Mouse (Mus musculus): ENCODE results near the gene Snrnp40. TPM values are rescaled to one million over a fixed set of nuclear protein-coding genes. Genes with fewer than 3 reads are reported as not detected.

Snrnp40 gene
- polyA plus RNA-seq, 1 experiment from 2014 or later, result 108 TPM

DNA sequence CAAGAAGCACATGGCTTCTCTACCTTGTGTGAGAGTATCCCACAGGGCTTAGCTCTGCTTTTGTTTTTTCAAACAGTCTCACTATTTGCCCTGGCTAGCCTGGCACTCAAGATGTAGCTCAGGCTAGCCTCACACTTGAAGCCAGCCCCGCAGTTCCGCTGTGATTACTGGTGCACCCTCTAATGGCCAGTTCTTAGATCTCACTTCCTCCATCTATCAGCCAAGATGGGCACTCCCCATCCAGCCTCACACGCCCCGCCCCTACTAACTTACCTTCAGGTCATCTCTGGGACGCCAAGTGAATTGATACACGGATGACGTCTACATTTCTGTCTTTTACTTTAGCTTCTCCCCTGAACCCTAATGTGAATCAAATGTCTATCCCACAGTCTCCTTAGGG, 40.4 kb upstream of the Snrnp40 start:
- 84% methylated on average over 7 of the region's 7 CpGs for WGBS
- DNase-seq (ENCODE audit: low spot score) (no peak), ATAC-seq (replicated peaks; ENCODE audit: low FRiP score, low read depth) (no peak)
- Histone ChIP-seq H3K36me3 (ENCODE audit: insufficient read depth, low read length) (peaks cover 36% of the 10 kb centered on the region; the same call in 1 of the 2 replicates), H3K4me3 (replicated peaks; ENCODE audit: low read depth, low read length) (no peak overlapping the region), H3K9me3 (replicated peaks; ENCODE audit: low read length) (no peaks in the 10 kb centered on the region), H3K4me1 (replicated peaks; ENCODE audit: insufficient read depth, low read length) (peaks cover 5% of the 10 kb centered on the region; the same call in 1 of the 2 replicates), H3K9ac (ENCODE audit: low read depth, low read length) (no peak overlapping the region), H3K27me3 (ENCODE audit: insufficient read depth, low read length) (no peaks in the 10 kb centered on the region), H3K27ac (no peak overlapping the region), H3K4me2 (ENCODE audit: low read length) (no peak overlapping the region)
- TF ChIP-seq CTCF (IDR thresholded peaks at IDR 0.05; ENCODE audit: low read depth), result no peak

DNA sequence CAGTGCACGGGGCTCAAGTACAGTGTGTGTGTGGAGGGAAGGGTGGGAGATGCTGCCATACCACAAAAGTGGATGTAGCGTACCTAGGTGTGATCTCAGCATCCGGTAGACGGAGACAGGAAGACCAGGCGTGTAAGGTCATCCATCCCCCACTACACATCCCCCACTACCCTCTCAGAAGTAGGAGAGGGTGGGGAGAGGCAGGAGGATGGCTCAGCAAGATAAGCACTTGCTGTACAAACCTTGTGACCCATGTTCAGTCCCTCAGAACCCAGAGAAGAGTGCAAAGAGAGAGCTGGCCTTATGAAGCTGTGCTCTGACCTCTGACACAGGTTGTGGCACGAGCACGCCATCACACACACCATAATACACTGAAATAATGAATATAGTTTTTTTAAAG, 38.3 kb upstream of the Snrnp40 start:
- 91% methylated on average over 7 of the region's 7 CpGs for WGBS
- H3K27ac ChIP-seq, result no peak overlapping the region
- no peak for TF ChIP-seq CTCF (IDR thresholded peaks at IDR 0.05; ENCODE audit: low read depth)
- H3K4me3 ChIP-seq (replicated peaks; ENCODE audit: low read depth, low read length), result no peak overlapping the region
- no peaks in the 10 kb centered on the region for H3K27me3 ChIP-seq (ENCODE audit: insufficient read depth, low read length)
- peaks cover 40% of the 10 kb centered on the region for H3K36me3 ChIP-seq (ENCODE audit: insufficient read depth, low read length)
- no peak overlapping the region for H3K9ac ChIP-seq (ENCODE audit: low read depth, low read length)
- no peaks in the 10 kb centered on the region for H3K9me3 ChIP-seq (replicated peaks; ENCODE audit: low read length)
- DNase-seq (ENCODE audit: low spot score) (no peak), ATAC-seq (replicated peaks; ENCODE audit: low FRiP score, low read depth) (no peak)
- no peak overlapping the region for H3K4me2 ChIP-seq (ENCODE audit: low read length)
- H3K4me1 ChIP-seq (replicated peaks; ENCODE audit: insufficient read depth, low read length), result no peaks in the 10 kb centered on the region

DNA sequence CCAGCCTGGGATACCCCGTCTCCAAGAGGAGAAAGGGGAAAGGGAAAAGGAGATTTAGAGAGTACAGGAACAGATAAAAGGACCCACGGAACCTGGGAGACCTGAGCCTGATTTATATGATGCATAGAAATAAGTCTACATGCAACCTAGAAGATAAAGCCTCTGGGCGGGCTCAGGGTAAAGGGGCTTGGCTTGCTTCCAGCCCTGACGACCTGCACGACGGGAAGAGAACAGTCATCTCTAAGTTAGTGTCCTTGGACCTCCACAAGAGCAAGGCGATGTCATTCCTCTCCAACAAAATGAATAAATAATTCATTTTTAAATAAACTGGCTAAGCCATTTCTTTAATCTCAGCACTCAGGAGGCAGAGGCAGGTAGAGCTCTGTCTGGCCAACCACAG, 37.4 kb upstream of the Snrnp40 start:
- Histone ChIP-seq H3K27me3 (ENCODE audit: insufficient read depth, low read length) (no peaks in the 10 kb centered on the region), H3K4me3 (replicated peaks; ENCODE audit: low read depth, low read length) (no peak overlapping the region), H3K9ac (ENCODE audit: low read depth, low read length) (no peak overlapping the region), H3K9me3 (replicated peaks; ENCODE audit: low read length) (no peaks in the 10 kb centered on the region), H3K27ac (no peak overlapping the region), H3K36me3 (ENCODE audit: insufficient read depth, low read length) (peaks cover 45% of the 10 kb centered on the region), H3K4me1 (replicated peaks; ENCODE audit: insufficient read depth, low read length) (peaks cover 5% of the 10 kb centered on the region), H3K4me2 (ENCODE audit: low read length) (no peak overlapping the region)
- ATAC-seq (replicated peaks; ENCODE audit: low FRiP score, low read depth) (no peak), DNase-seq (ENCODE audit: low spot score) (no peak)
- TF ChIP-seq CTCF (IDR thresholded peaks at IDR 0.05; ENCODE audit: low read depth), result no peak
- WGBS, result 79% methylated on average over 7 of the region's 7 CpGs

DNA sequence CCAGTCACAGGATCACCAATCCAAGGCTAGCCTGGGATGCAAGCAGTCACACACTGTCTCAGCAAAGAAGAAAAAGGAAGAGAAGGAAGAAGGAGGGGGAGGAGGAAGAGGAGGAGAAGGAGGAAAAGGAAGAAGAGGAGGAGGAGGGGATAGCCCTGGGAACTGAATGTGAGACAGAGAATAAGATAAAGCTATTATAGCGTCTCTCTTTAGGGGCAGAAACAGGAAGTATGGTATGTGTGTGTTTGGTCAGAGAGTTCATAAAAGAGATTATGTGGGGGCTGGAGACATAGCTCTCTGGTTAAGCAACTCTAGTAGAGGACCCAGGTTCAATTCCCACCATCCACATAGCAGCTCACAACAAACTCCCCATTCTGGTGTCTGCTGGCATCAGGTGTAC, 36.8 kb upstream of the Snrnp40 start:
- Histone ChIP-seq H3K4me3 (replicated peaks; ENCODE audit: low read depth, low read length) (no peak overlapping the region), H3K4me1 (replicated peaks; ENCODE audit: insufficient read depth, low read length) (peaks cover 9% of the 10 kb centered on the region), H3K27me3 (ENCODE audit: insufficient read depth, low read length) (no peaks in the 10 kb centered on the region), H3K9me3 (replicated peaks; ENCODE audit: low read length) (no peaks in the 10 kb centered on the region), H3K9ac (ENCODE audit: low read depth, low read length) (no peak overlapping the region), H3K36me3 (ENCODE audit: insufficient read depth, low read length) (peaks cover 45% of the 10 kb centered on the region), H3K4me2 (ENCODE audit: low read length) (no peak overlapping the region), H3K27ac (no peak overlapping the region)
- no peak for DNase-seq (ENCODE audit: low spot score)
- TF ChIP-seq CTCF (IDR thresholded peaks at IDR 0.05; ENCODE audit: low read depth), result no peak
- ATAC-seq (replicated peaks; ENCODE audit: low FRiP score, low read depth), result no peak
- WGBS, result 73% methylated on average over 1 of the region's 1 CpGs

DNA sequence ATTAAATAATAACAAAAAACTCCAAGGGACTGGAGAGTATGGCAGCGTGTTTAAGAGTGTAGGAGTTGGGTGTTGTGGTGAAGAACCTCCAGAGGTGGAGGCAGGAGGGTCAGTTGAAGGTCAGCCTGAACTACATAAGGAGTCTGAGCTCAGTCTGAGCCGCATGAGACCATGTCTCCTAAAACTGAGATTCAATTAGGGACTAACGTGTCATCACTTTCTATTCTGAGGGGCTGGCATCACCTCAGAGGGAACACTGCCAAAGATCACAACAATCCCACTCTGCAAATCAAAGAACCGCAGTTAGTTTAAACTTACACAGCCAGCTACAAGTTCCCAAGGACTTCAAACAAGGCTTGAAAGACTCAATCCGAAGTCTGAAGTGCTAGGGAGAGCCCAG, 36.3 kb upstream of the Snrnp40 start:
- no peak for DNase-seq (ENCODE audit: low spot score)
- ATAC-seq (replicated peaks; ENCODE audit: low FRiP score, low read depth), result no peak
- Histone ChIP-seq H3K27ac (no peak overlapping the region), H3K4me1 (replicated peaks; ENCODE audit: insufficient read depth, low read length) (peaks cover 9% of the 10 kb centered on the region), H3K9ac (ENCODE audit: low read depth, low read length) (no peak overlapping the region), H3K27me3 (ENCODE audit: insufficient read depth, low read length) (no peaks in the 10 kb centered on the region), H3K9me3 (replicated peaks; ENCODE audit: low read length) (no peaks in the 10 kb centered on the region), H3K36me3 (ENCODE audit: insufficient read depth, low read length) (peaks cover 45% of the 10 kb centered on the region), H3K4me3 (replicated peaks; ENCODE audit: low read depth, low read length) (no peak overlapping the region), H3K4me2 (ENCODE audit: low read length) (no peak overlapping the region)
- no peak for TF ChIP-seq CTCF (IDR thresholded peaks at IDR 0.05; ENCODE audit: low read depth)
- WGBS, result 70% methylated on average over 5 of the region's 5 CpGs

DNA sequence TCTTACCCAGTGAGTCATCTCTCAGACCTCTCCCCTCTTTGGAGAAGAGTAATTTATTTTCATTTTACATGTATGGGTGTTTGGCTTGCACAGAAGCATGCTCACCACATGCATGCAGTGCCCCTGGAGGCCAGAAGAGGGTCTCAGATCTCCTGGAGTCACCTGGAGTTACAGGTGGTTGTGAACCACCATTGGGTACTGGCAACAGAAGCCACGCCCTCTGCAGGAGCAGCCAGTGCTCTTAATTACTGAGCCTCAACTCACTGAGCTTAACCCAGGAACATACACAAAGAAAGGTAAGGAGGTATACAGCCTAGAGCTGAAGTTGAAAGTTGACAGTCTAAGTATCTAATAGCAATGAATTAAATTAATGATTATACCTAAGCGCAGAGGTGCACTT, 34.5 kb upstream of the Snrnp40 start:
- Histone ChIP-seq H3K4me2 (ENCODE audit: low read length) (no peak overlapping the region), H3K9me3 (replicated peaks; ENCODE audit: low read length) (no peaks in the 10 kb centered on the region), H3K27me3 (ENCODE audit: insufficient read depth, low read length) (no peaks in the 10 kb centered on the region), H3K36me3 (ENCODE audit: insufficient read depth, low read length) (peaks cover 40% of the 10 kb centered on the region), H3K4me3 (replicated peaks; ENCODE audit: low read depth, low read length) (no peak overlapping the region), H3K4me1 (replicated peaks; ENCODE audit: insufficient read depth, low read length) (peaks cover 9% of the 10 kb centered on the region), H3K9ac (ENCODE audit: low read depth, low read length) (no peak overlapping the region), H3K27ac (no peak overlapping the region)
- no peak for ATAC-seq (replicated peaks; ENCODE audit: low FRiP score, low read depth)
- 91% methylated on average over 2 of the region's 2 CpGs for WGBS
- DNase-seq (ENCODE audit: low spot score), result no peak
- peak; percentile 19; the same call in 1 of the 2 replicates for TF ChIP-seq CTCF (IDR thresholded peaks at IDR 0.05; ENCODE audit: low read depth)

DNA sequence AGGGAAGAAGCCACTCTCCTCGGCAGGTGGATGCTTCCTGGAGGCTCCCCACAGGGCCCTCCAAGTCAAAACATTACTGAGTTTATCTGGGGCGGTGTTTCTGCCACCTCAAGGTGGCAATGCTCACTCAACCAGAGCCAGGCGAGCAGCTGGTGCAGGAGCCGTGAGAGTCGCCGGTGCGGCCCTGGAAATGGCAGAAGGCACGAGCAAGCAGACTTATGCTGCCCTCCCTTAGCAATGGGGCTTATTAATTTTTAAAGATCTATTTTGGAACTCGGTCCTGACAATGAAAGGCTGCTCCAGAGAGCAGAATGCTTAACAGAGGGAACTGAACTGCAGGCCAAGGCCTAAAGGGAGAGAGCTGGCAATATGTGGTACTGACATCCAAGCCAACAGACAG, 32.6 kb upstream of the Snrnp40 start:
- no peak overlapping the region for H3K4me2 ChIP-seq (ENCODE audit: low read length)
- no peak for DNase-seq (ENCODE audit: low spot score)
- WGBS, result 56% methylated on average over 9 of the region's 9 CpGs
- H3K36me3 ChIP-seq (ENCODE audit: insufficient read depth, low read length), result peaks cover 35% of the 10 kb centered on the region
- no peak overlapping the region for H3K9ac ChIP-seq (ENCODE audit: low read depth, low read length)
- no peak for ATAC-seq (replicated peaks; ENCODE audit: low FRiP score, low read depth)
- H3K27ac ChIP-seq, result peak overlapping the region; percentile 76
- peaks cover 9% of the 10 kb centered on the region for H3K4me1 ChIP-seq (replicated peaks; ENCODE audit: insufficient read depth, low read length)
- no peak overlapping the region for H3K4me3 ChIP-seq (replicated peaks; ENCODE audit: low read depth, low read length)
- no peak for TF ChIP-seq CTCF (IDR thresholded peaks at IDR 0.05; ENCODE audit: low read depth)
- H3K9me3 ChIP-seq (replicated peaks; ENCODE audit: low read length), result no peaks in the 10 kb centered on the region
- no peaks in the 10 kb centered on the region for H3K27me3 ChIP-seq (ENCODE audit: insufficient read depth, low read length)

Data from kidney, postnatal 0 days (tissue).